Mouse (Mus musculus) kidney, adult 2 months (tissue): ENCODE measurements around the gene Nr6a1.

Experiments
- CTCF ChIP-seq: fragments of 200-500 bp; conservative IDR thresholded peaks from 2 replicates; pipeline ENCODE4 v1.5.1; 2011; ENCODE audit warnings: low read depth, mild to moderate bottlenecking, control low read depth, low read length, moderate library complexity, mixed read lengths; ENCODE audit not compliant: insufficient read depth, insufficient read length
- POLR2A ChIP-seq: fragments of 200-500 bp; IDR thresholded peaks from one replicate; pipeline ENCODE4 v1.6.1; 2011; ENCODE audit warnings: low read depth, low read length, control low read depth

GRCm38 (mm10) chr2:38826189-38826588 is 101.3 kb downstream of the Nr6a1 start:
- TF ChIP-seq POLR2A (no peak), CTCF (no peak)
